In the genomic region with DNA sequence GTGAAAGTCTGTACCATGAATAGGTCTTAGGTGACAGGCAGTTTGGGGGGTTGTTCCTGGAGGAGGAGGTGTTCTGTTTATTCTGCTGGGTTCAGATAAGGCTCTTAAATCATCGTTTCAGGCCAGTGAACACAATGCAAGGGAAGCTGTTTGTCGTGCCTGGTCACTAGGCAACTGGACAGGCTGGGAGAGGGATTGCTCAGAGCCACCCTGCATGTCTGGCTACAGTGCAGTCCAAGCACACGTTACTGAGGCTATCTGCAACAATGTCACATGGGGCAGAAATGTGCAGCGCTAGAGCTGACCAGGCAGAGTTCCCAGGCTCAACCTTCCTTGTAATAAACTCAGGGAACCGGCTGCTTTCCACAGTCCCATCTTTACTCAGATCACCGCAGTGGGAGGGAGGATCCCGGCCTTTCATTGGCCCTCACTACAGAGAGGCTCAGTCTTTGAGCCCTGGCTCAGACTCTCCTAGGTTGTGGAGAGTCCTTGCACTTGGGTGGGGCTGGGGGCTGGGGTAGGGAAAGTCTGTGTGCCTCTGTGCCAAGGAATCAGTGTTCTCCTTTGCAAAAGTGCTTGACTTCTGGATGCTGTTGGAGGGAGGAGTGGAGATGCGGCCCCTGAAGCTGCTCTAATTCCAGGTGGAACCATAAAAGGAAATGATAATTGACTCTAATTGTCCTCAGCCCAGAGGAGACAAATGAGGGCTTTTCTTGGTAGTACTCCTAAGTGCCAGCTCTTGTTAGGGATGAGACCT, we compare ENCODE assay signal across 8 mouse cellular contexts.
DNase-seq lines count a peak whose midpoint lies in the region; ATAC-seq lines count a peak whose summit lies in the region.

No protein-coding gene starts in this region.

- H3K36me3 ChIP-seq in heart, embryonic 12.5 days, result peaks cover 36% of the 10 kb centered on the region
- H3K36me3 ChIP-seq in kidney, embryonic 15.5 days, result no peaks in the 10 kb centered on the region

- WGBS in heart, embryonic 12.5 days, result 8% methylated on average over 8 of the region's 8 CpGs
- 5% methylated on average over 8 of the region's 8 CpGs for WGBS in kidney, embryonic 15.5 days

- H3K4me1 ChIP-seq in heart, embryonic 12.5 days (replicated peaks), result peaks cover 28% of the 10 kb centered on the region
- H3K4me1 ChIP-seq in kidney, embryonic 15.5 days, result peaks cover 30% of the 10 kb centered on the region

- H3K9me3 ChIP-seq in heart, embryonic 12.5 days (replicated peaks), result no peaks in the 10 kb centered on the region
- H3K9me3 ChIP-seq in kidney, embryonic 15.5 days (replicated peaks), result no peaks in the 10 kb centered on the region

- H3K4me3 ChIP-seq in heart, embryonic 12.5 days, result 0 out of 2 replicates have a peak overlapping the region, but pooled peaks have one; percentile 1
- no peak overlapping the region for H3K4me3 ChIP-seq in kidney, embryonic 15.5 days (replicated peaks)

- H3K27me3 ChIP-seq in heart, embryonic 12.5 days (replicated peaks), result no peaks in the 10 kb centered on the region
- H3K27me3 ChIP-seq in kidney, embryonic 15.5 days, result no peaks in the 10 kb centered on the region

- peak; percentile 90 for ATAC-seq in heart, embryonic 12.5 days (ENCODE audit: insufficient number of reproducible peaks, low FRiP score)
- ATAC-seq in kidney, embryonic 15.5 days (replicated peaks; ENCODE audit: low FRiP score), result peak; percentile 97
- ATAC-seq in megakaryocyte-erythroid progenitor cell, adult 5-6 weeks (replicated peaks; ENCODE audit: low FRiP score, low TSS enrichment, poor library complexity, severe bottlenecking), result peak; percentile 99
- no peak for ATAC-seq in granulocyte monocyte progenitor cell, adult 5-6 weeks (replicated peaks; ENCODE audit: poor library complexity, severe bottlenecking)

- peak; percentile 85 for DNase-seq in Muller cell, postnatal 12 days (ENCODE audit: inconsistent ontology term)
- DNase-seq in embryo, embryonic 10.5 days (ENCODE audit: low spot score), result peak; percentile 71
- DNase-seq in thymus, postnatal 4 days, result no peak
- DNase-seq in layer of hippocampus, postnatal 10 days (ENCODE audit: low spot score in 2 of 2), result no peak

- peak overlapping the region; percentile 86 for H3K27ac ChIP-seq in heart, embryonic 12.5 days (ENCODE audit: poor library complexity, severe bottlenecking)
- H3K27ac ChIP-seq in kidney, embryonic 15.5 days, result peak overlapping the region; percentile 86

- peak overlapping the region; percentile 52; the same call in 1 of the 2 replicates for H3K9ac ChIP-seq in heart, embryonic 12.5 days
- peak overlapping the region; percentile 12; the same call in 1 of the 2 replicates for H3K9ac ChIP-seq in kidney, embryonic 15.5 days

- peak overlapping the region; percentile 56 for H3K4me2 ChIP-seq in heart, embryonic 12.5 days
- peak overlapping the region; percentile 49 for H3K4me2 ChIP-seq in kidney, embryonic 15.5 days

Comparison
In these comparisons a context has a peak if more than half of its experiments do, and no peak if none do; other contexts are left out.
1. DNase-seq: peak in Muller cell, postnatal 12 days (single experiment) and embryo, embryonic 10.5 days (single experiment); none in thymus, postnatal 4 days (single experiment) and layer of hippocampus, postnatal 10 days (0 of 2).